Mouse (Mus musculus) brain, adult 2 months (tissue): Measurements from ENCODE around the gene Ppp1r36.
A peak's percentile ranks its signal among the peaks of the same experiment; 100 is the strongest.
"Not testable (repeated sequence)": the region's sequence is repeated elsewhere in the genome, so short reads cannot be mapped to it uniquely, and the experiment has no call there.

ENCODE experiments used
- DNase-seq: peaks from one replicate; pipeline ENCODE4 v3.0.0; 2011; ENCODE audit warnings: low read depth, low spot score

Gene Ppp1r36

GRCm38 (mm10) chr12:76397281-76397680 lies 20.1 kb upstream of the Ppp1r36 start:
- no peak for DNase-seq

- no peak for DNase-seq
Observed at GRCm38 (mm10) chr12:76401674-76402073, 15.7 kb upstream of the Ppp1r36 start.

GRCm38 (mm10) chr12:76402991-76403885 lies 14.1 kb upstream of the Ppp1r36 start:
- peak; percentile 93 for DNase-seq

GRCm38 (mm10) chr12:76403886-76404537 lies 13.3 kb upstream of the Ppp1r36 start, which contains the start of gene Hspa2:
Gene Hspa2 (plus strand): TSS chr12:76404176.
- DNase-seq: peak; percentile 99

- DNase-seq: no peak
Observed at GRCm38 (mm10) chr12:76404836-76405182, 12.5 kb upstream of the Ppp1r36 start.

- peak; percentile 60 for DNase-seq
Observed at GRCm38 (mm10) chr12:76405183-76405970, 12.0 kb upstream of the Ppp1r36 start.

DNA sequence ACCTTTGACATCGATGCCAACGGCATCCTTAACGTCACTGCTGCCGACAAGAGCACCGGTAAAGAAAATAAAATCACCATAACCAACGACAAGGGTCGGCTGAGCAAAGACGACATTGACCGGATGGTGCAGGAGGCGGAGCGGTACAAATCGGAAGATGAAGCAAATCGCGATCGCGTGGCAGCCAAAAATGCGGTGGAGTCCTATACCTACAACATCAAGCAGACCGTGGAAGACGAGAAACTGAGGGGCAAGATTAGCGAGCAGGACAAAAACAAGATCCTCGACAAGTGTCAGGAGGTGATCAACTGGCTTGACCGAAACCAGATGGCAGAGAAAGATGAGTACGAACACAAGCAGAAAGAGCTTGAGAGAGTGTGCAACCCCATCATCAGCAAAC lies 11.4 kb upstream of the Ppp1r36 start:
- DNase-seq: no peak

DNA sequence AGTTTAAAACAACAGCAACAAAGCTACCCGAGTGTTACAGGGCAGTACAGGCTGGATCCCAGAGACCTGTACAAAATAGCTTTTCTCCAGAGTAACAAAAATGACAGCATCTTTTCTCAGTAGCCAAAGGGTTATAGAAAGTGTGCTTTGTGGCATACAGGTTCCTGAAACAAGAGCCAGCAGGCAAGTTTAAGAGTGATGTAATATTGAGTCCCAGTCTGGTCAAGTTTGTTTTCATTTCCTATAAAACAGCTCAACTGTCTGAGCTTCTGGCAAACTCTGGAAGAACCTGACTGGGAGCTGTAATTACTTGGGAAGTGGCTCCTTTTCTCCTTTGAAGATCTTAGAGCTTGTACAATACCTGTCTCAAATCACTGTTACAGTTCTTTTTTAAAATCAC lies 10.2 kb upstream of the Ppp1r36 start:
- no peak for DNase-seq

DNA sequence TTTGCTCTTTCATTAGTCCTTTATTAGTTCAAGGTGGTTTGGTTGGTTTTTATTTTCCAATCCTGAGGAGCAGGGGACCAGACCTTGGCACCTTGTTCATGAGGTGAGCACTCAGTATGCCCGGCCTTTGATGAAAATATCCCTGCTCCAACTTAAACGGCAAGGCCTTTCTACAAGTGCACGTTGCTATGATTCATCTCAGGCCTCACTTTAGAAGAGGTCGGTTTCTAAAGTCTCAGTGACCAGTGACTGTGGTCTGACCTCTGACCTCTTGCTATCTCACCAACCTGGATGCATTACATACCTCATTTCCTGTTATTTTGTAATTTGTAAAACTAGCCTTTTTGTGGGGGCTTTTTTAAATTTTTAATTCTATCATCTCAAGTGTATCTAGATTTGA lies 8.2 kb upstream of the Ppp1r36 start:
- no peak for DNase-seq

- DNase-seq: no peak
Observed at GRCm38 (mm10) chr12:76415383-76416010, 1.8 kb upstream of the Ppp1r36 start.

DNA sequence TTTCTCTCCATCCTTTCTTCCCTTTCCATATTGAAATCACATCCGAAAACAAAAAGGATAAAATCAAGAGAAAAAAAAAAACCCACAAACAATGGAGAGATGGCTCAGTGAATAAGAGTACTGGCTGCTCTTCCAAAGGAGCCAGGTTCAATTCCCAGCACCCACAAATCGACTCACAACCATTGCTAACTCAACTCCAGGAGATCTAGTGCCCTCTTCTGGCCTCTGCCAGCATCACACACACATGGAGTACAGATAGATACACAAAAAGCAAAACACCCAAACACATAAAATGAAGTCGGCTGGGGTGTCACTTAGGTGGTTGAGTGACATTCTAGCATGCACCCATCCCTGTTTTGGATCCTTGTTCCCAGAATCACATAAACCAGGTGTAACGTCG lies 1.0 kb downstream of the Ppp1r36 start:
- DNase-seq: no peak

DNA sequence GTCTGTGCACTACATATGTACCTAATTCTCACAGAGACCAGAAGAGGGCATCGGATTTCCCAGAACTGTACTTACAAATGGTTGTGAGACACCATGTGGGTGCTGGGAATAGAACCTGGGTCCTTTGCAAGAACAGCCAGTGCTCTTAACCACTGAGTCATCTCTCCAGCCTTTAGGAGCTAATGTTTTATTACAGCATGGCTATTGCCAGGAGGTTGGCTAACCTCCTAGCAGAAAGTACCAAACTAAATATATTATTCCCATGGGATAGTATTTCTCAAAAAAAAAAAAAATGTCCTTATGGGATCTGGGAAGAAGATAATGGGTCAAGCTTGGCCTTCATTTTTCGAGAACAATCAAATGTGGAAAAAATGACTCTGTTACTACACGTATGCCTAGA lies 7.9 kb downstream of the Ppp1r36 start:
- no peak for DNase-seq

DNA sequence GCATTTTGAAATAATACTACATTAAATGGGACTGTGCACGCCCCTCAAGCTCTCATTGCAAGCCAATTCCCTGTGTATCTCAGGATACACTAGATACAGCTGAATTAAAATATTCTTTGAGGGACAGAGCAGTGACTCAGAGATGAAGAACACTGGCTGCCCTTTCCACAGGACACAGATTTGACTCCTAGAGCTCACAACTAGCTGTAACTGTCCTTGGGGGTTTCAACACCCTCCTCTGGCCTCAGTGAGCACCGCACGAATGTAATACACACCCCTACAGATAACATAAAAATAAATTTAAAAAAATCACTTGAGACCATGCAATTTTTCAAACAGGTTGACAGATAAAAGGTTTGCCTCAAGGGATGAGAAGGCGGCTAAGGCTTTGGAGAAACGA lies 10.2 kb downstream of the Ppp1r36 start:
- no peak for DNase-seq

DNA sequence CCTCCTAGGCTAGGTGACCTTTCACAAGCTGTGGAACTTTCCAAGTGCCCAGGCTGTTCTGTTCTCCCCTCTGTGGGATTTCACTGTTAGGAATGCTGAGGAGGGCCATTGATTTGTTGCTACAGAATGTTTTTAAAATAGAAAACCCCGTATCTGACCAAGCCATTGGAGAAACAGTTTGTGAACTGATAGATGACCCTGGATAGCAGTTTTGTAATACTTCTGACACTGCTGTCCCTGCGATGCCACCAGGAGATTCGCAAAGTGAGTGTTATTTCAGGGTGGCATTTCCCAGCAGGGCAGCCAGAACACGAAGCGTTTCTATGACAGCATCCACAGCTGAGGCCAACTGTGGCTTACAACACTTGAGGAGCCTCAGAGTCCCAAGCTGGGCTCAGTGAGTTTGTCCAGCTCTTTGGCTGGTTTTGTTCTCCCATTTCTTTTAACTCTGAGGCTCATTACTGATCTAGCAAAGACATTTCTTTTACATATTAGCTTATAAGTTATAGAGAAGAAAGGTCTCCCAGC lies 13.6 kb downstream of the Ppp1r36 start:
- DNase-seq: peak; percentile 22

DNA sequence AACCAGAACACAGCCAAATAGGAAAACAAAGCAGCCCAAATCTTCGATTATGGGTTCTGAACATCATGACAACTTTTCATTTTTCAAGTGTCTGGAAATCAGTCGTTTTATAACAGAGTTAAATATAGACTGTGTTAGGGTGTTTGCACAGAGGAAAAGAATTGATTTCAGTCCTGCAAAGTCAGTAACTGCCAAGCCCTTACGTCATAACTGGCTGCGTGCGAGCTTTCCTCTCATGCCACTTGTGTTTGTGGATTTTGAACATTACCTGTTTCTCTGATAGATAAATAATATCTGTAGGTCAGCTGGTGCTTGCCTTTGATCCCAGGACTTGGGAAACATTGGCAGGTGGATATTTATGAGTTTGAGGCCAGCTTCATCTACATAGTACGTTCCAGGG lies 14.1 kb downstream of the Ppp1r36 start:
- no peak for DNase-seq

GRCm38 (mm10) chr12:76434111-76434510 lies 16.8 kb downstream of the Ppp1r36 start:
- DNase-seq: no peak

- no peak for DNase-seq
Observed at GRCm38 (mm10) chr12:76435084-76435483, 17.7 kb downstream of the Ppp1r36 start.

- DNase-seq: no peak
Observed at GRCm38 (mm10) chr12:76435549-76435948, 18.2 kb downstream of the Ppp1r36 start.

DNA sequence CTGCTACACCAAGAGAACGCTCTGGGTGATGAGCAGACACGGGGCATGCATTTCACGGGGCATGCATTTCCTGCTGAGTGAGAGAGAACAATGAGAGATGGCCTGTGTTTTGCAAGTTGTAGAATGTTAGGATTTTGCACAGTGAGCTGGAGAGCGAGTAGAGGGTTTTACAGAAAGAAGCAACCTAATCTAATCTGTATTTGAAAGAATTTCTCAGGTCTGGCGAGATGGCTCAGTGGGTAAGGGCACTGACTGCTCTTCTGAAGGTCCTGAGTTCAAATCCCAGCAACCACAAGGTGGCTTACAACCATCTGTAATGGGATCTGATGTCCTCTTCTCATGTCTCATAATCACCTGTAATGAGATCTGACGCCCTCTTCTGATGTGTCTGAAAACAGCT lies 26.1 kb downstream of the Ppp1r36 start:
- not testable (repeated sequence) for DNase-seq

GRCm38 (mm10) chr12:76444359-76444772 lies 27.0 kb downstream of the Ppp1r36 start:
- no peak for DNase-seq

GRCm38 (mm10) chr12:76444862-76445261 lies 27.5 kb downstream of the Ppp1r36 start:
- DNase-seq: no peak
